32 mouse cellular contexts compared by ENCODE assay signal in genomic region chr7:71371916-71372315, GRCm38 (mm10). TPM values are rescaled to one million over a fixed set of nuclear protein-coding genes. Genes with fewer than 3 reads are reported as not detected.
DNase-seq lines count a peak whose midpoint lies in the region; ATAC-seq and TF ChIP-seq lines count a peak whose summit lies in the region.
"Had no signal": no experiment of that assay in that cellular context is flagged by ENCODE, and none has a peak within 500 bp of the region (broad histone marks: within the 10 kb centered on the region; RNA-seq: fewer than 3 reads in every experiment).

No protein-coding gene starts in this region.

- H3K36me3 ChIP-seq in kidney, embryonic 15.5 days: no peaks in the 10 kb centered on the region
- H3K36me3 ChIP-seq in midbrain, embryonic 11.5 days (ENCODE audit: control insufficient read depth, insufficient read depth, low read length): no peaks in the 10 kb centered on the region
- no peaks in the 10 kb centered on the region for H3K36me3 ChIP-seq in midbrain, embryonic 16.5 days (ENCODE audit: control insufficient read depth, insufficient read depth, low read length)
- H3K36me3 ChIP-seq: embryonic facial prominence, embryonic 12.5 days; embryonic facial prominence, embryonic 15.5 days; hindbrain, embryonic 12.5 days; hindbrain, embryonic 15.5 days had no signal

- no peak for TF ChIP-seq CTCF in gastrocnemius, adult 2 months (IDR thresholded peaks at IDR 0.05)

- H3K9ac ChIP-seq in kidney, embryonic 15.5 days: no peak overlapping the region
- H3K9ac ChIP-seq in midbrain, embryonic 11.5 days (ENCODE audit: low read length): no peak overlapping the region
- no peak overlapping the region for H3K9ac ChIP-seq in midbrain, embryonic 16.5 days (ENCODE audit: low read depth, low read length)
- H3K9ac ChIP-seq: embryonic facial prominence, embryonic 12.5 days; embryonic facial prominence, embryonic 15.5 days; forebrain, postnatal 0 days; hindbrain, embryonic 12.5 days; hindbrain, embryonic 15.5 days had no signal

- no peak for ATAC-seq in kidney, embryonic 15.5 days (replicated peaks; ENCODE audit: low FRiP score)
- ATAC-seq in midbrain, embryonic 11.5 days (ENCODE audit: low FRiP score): no peak
- no peak for ATAC-seq in midbrain, embryonic 16.5 days
- ATAC-seq: forebrain, embryonic 14.5 days; forebrain, postnatal 0 days; Patski had no signal

- no peak for DNase-seq in gastrocnemius, adult 2 months
- no peak for DNase-seq in gastrocnemius, adult 18-20 months (ENCODE audit: low spot score)
- DNase-seq in kidney, adult 11 months: no peak
- peak; percentile 19 for DNase-seq in midbrain, embryonic 11.5 days (ENCODE audit: low spot score, missing footprints)
- no peak for DNase-seq in thymus, postnatal 36 days
- DNase-seq: adrenal gland, adult 2 months; adrenal gland, postnatal 14 days; cerebellum, adult 11 months; cerebellum, adult 2 months; cerebellum, adult 9-11 months; cerebellum, postnatal 25 days; forebrain, postnatal 0 days; gastrocnemius, postnatal 10 days; gastrocnemius, postnatal 36 days had no signal

- no peaks in the 10 kb centered on the region for H3K27me3 ChIP-seq in kidney, embryonic 15.5 days
- H3K27me3 ChIP-seq in midbrain, embryonic 11.5 days (ENCODE audit: control insufficient read depth, insufficient read depth, low read length): no peaks in the 10 kb centered on the region; the same call in 1 of the 2 replicates
- H3K27me3 ChIP-seq in midbrain, embryonic 16.5 days (ENCODE audit: control insufficient read depth, insufficient read depth, low read depth, low read length): no peaks in the 10 kb centered on the region
- H3K27me3 ChIP-seq: embryonic facial prominence, embryonic 12.5 days; embryonic facial prominence, embryonic 15.5 days; hindbrain, embryonic 12.5 days; hindbrain, embryonic 15.5 days; Patski had no signal

- H3K4me2 ChIP-seq in kidney, embryonic 15.5 days: no peak overlapping the region
- no peak overlapping the region for H3K4me2 ChIP-seq in midbrain, embryonic 11.5 days
- no peak overlapping the region for H3K4me2 ChIP-seq in midbrain, embryonic 16.5 days (ENCODE audit: low read length)
- H3K4me2 ChIP-seq: embryonic facial prominence, embryonic 12.5 days; embryonic facial prominence, embryonic 15.5 days; hindbrain, embryonic 12.5 days; hindbrain, embryonic 15.5 days had no signal

- intact Hi-C loops in gastrocnemius, adult 2 months (cut with DNase I): loop anchor here (10.0 kb wide), 1 partner anchor 1027 kb away; no protein-coding TSS in a partner anchor

- H3K4me1 ChIP-seq in kidney, embryonic 15.5 days: peaks cover 32% of the 10 kb centered on the region
- H3K4me1 ChIP-seq in midbrain, embryonic 11.5 days (ENCODE audit: control insufficient read depth, insufficient read depth, low read length): no peaks in the 10 kb centered on the region
- 0 out of 2 replicates have a peak, but pooled peaks cover 3% of the 10 kb centered on the region for H3K4me1 ChIP-seq in midbrain, embryonic 16.5 days (ENCODE audit: control insufficient read depth, insufficient read depth, low read length)
- H3K4me1 ChIP-seq: embryonic facial prominence, embryonic 12.5 days; embryonic facial prominence, embryonic 15.5 days; hindbrain, embryonic 15.5 days had no signal

- H3K9me3 ChIP-seq in kidney, embryonic 15.5 days (replicated peaks): no peaks in the 10 kb centered on the region
- H3K9me3 ChIP-seq in midbrain, embryonic 11.5 days (ENCODE audit: control insufficient read depth, low read length): no peaks in the 10 kb centered on the region
- H3K9me3 ChIP-seq in midbrain, embryonic 16.5 days (replicated peaks; ENCODE audit: control insufficient read depth, low read length, poor library complexity, severe bottlenecking): no peaks in the 10 kb centered on the region
- H3K9me3 ChIP-seq: embryonic facial prominence, embryonic 12.5 days; embryonic facial prominence, embryonic 15.5 days; hindbrain, embryonic 12.5 days; hindbrain, embryonic 15.5 days had no signal

- WGBS in kidney, embryonic 15.5 days: 40% methylated on average over 2 of the region's 2 CpGs
- 55% methylated on average over 2 of the region's 2 CpGs for WGBS in midbrain, embryonic 11.5 days
- 44% methylated on average over 2 of the region's 2 CpGs for WGBS in midbrain, embryonic 16.5 days

- no peak overlapping the region for H3K4me3 ChIP-seq in gastrocnemius, adult 2 months
- H3K4me3 ChIP-seq in kidney, embryonic 15.5 days (replicated peaks): no peak overlapping the region
- H3K4me3 ChIP-seq in midbrain, embryonic 11.5 days (ENCODE audit: low read depth, low read length): no peak overlapping the region
- H3K4me3 ChIP-seq in midbrain, embryonic 16.5 days (ENCODE audit: low read depth, low read length): no peak overlapping the region
- H3K4me3 ChIP-seq: embryonic facial prominence, embryonic 12.5 days; embryonic facial prominence, embryonic 15.5 days; hindbrain, embryonic 12.5 days; hindbrain, embryonic 15.5 days had no signal

- H3K27ac ChIP-seq in gastrocnemius, adult 2 months: peak overlapping the region; percentile 46; the same call in 1 of the 2 replicates
- peak overlapping the region; percentile 63; the same call in 1 of the 2 replicates for H3K27ac ChIP-seq in kidney, embryonic 15.5 days
- H3K27ac ChIP-seq in midbrain, embryonic 11.5 days (ENCODE audit: low read depth, low read length): no peak overlapping the region
- no peak overlapping the region for H3K27ac ChIP-seq in midbrain, embryonic 16.5 days (ENCODE audit: low read length)
- H3K27ac ChIP-seq: embryonic facial prominence, embryonic 12.5 days; embryonic facial prominence, embryonic 15.5 days; hindbrain, embryonic 12.5 days; hindbrain, embryonic 15.5 days had no signal

RNA-seq across cellular contexts. Expression of gene Gm10295, which starts 20.6 kb away (rescaled TPM):
- not detected for total RNA-seq in gastrocnemius, adult 2 months (2021)
- total RNA-seq in gastrocnemius, adult 18-20 months (2021): not detected
- not detected in 2 replicates for polyA plus RNA-seq in kidney, embryonic 15.5 days (2015; fragmentation: Nextera tagmentation; extraction: Ambion mirVana)
- polyA plus RNA-seq in midbrain, embryonic 11.5 days (2014; fragmentation: Nextera tagmentation; extraction: Ambion mirVana): 0.07 TPM in 1 of 2 replicates, not detected in the other
- not detected in 2 replicates for polyA plus RNA-seq in midbrain, embryonic 16.5 days (2015; fragmentation: Nextera tagmentation; extraction: Ambion mirVana)
- total RNA-seq: adrenal gland, adult 2 months; adrenal gland, postnatal 14 days; adrenal gland, postnatal 4 days; common myeloid progenitor, adult 5-6 weeks; ES-E14; forebrain, postnatal 0 days; gastrocnemius, postnatal 10 days; gastrocnemius, postnatal 36 days; granulocyte monocyte progenitor cell, adult 5-6 weeks; heart, postnatal 25 days; hematopoietic stem cell, adult 5-6 weeks had no signal
- polyA plus RNA-seq: adrenal gland, adult 2 months; cerebellum, adult 2 months; embryonic facial prominence, embryonic 12.5 days; embryonic facial prominence, embryonic 15.5 days; forebrain, embryonic 11.5 days; forebrain, embryonic 14.5 days; forebrain, postnatal 0 days; frontal cortex, adult 2 months; heart, embryonic 14.5 days; heart, postnatal 0 days; hindbrain, embryonic 12.5 days; hindbrain, embryonic 15.5 days; Patski had no signal

Comparison
In these comparisons a context has a peak if more than half of its experiments do, and no peak if none do; other contexts are left out.
1. H3K27ac ChIP-seq: peak in gastrocnemius, adult 2 months (single experiment) and kidney, embryonic 15.5 days (single experiment); none in midbrain, embryonic 11.5 days (single experiment) and midbrain, embryonic 16.5 days (single experiment).